Mouse (Mus musculus) myocyte (in vitro differentiated cells): ENCODE measurements at regions not wholly inside any gene's neighbourhood (a gene's known extent, or its start where the extent isn't known, plus 50 kb on each side); places are given as distances from the start of the nearest gene placed in this dataset.

Experiments used
- H3K27me3 ChIP-seq: one replicate; pipeline ENCODE4 v1.6.1; 2011; ENCODE audit not compliant: control insufficient read depth, insufficient read depth, insufficient read length
- H3K36me3 ChIP-seq: one replicate; pipeline ENCODE4 v1.6.1; 2011; ENCODE audit not compliant: control insufficient read depth, insufficient read depth
- H3K4me2 ChIP-seq: one replicate; pipeline ENCODE4 v1.6.1; 2011; ENCODE audit warnings: low read depth, control low read depth
- H3K4me3 ChIP-seq: one replicate; pipeline ENCODE4 v1.5.1; 2011; ENCODE audit warnings: mild to moderate bottlenecking, control low read depth, moderate library complexity
- H3K79me2 ChIP-seq: one replicate; pipeline ENCODE4 v1.6.1; 2011; ENCODE audit not compliant: control insufficient read depth, insufficient read depth
- H3ac ChIP-seq: one replicate; pipeline ENCODE4 v1.6.1; 2011; ENCODE audit not compliant: control insufficient read depth, insufficient read length
- CEBPB ChIP-seq: IDR thresholded peaks from 2 replicates; pipeline ENCODE4 v1.6.1; 2011; ENCODE audit warnings: mild to moderate bottlenecking, moderate library complexity; ENCODE audit not compliant: poor library complexity, insufficient read depth, severe bottlenecking
- E2F4 ChIP-seq: IDR thresholded peaks from one replicate; pipeline ENCODE4 v1.6.1; 2011; ENCODE audit warnings: mild to moderate bottlenecking, control low read depth, moderate library complexity; ENCODE audit not compliant: insufficient read depth
- MAX ChIP-seq: IDR thresholded peaks from one replicate; pipeline ENCODE4 v1.6.1; 2011; ENCODE audit warnings: low read depth, mild to moderate bottlenecking, control low read depth
- MYOD1 ChIP-seq, 3 experiments: IDR thresholded peaks; one replicate each; pipeline ENCODE4 v1.6.1; 2011; ENCODE audit warnings: control low read depth in 2 of 3, low read depth in 2 of 3, mild to moderate bottlenecking in 2 of 3, moderate library complexity in 1 of 3; ENCODE audit not compliant: insufficient read length in 2 of 3, control insufficient read depth in 1 of 3
- MYOG ChIP-seq, 3 experiments: IDR thresholded peaks; one replicate each; pipeline ENCODE4 v1.6.1; 2011; ENCODE audit warnings: control low read depth in 2 of 3, low read depth in 2 of 3, mild to moderate bottlenecking in 2 of 3; ENCODE audit not compliant: insufficient read length in 2 of 3, control insufficient read depth in 1 of 3, insufficient read depth in 1 of 3
- POLR2A ChIP-seq: IDR thresholded peaks from one replicate; pipeline ENCODE4 v1.6.1; 2011; ENCODE audit warnings: low read depth, mild to moderate bottlenecking, control low read depth, moderate library complexity; ENCODE audit not compliant: insufficient read length
- POLR2AphosphoS2 ChIP-seq: IDR thresholded peaks from one replicate; pipeline ENCODE4 v1.6.1; 2011; ENCODE audit warnings: low read depth, control low read depth; ENCODE audit not compliant: insufficient read length
- REST ChIP-seq: IDR thresholded peaks from one replicate; pipeline ENCODE4 v1.6.1; 2011; ENCODE audit warnings: mild to moderate bottlenecking, control low read depth, moderate library complexity; ENCODE audit not compliant: insufficient read depth, insufficient read length
- SRF ChIP-seq: IDR thresholded peaks from one replicate; pipeline ENCODE4 v1.6.1; 2011; ENCODE audit warnings: low read depth; ENCODE audit not compliant: control insufficient read depth, insufficient read length
- TCF12 ChIP-seq: IDR thresholded peaks from one replicate; pipeline ENCODE4 v1.6.1; 2011; ENCODE audit warnings: mild to moderate bottlenecking, control low read depth; ENCODE audit not compliant: poor library complexity, insufficient read depth, severe bottlenecking
- TCF3 ChIP-seq: IDR thresholded peaks from one replicate; pipeline ENCODE4 v1.6.1; 2011; ENCODE audit warnings: low read depth, control low read depth; ENCODE audit not compliant: insufficient read length
- USF1 ChIP-seq: IDR thresholded peaks from one replicate; pipeline ENCODE4 v1.6.1; 2011; ENCODE audit warnings: low read depth, mild to moderate bottlenecking, control low read depth, moderate library complexity

GRCm38 (mm10) chr2:75287900-75288299 lies 371.2 kb upstream of the Hnrnpa3 start:
- Histone ChIP-seq H3K4me3 (no peak overlapping the region), H3K79me2 (no peaks in the 10 kb centered on the region), H3K36me3 (no peaks in the 10 kb centered on the region), H3ac (no peak overlapping the region), H3K4me2 (no peak overlapping the region), H3K27me3 (no peaks in the 10 kb centered on the region)
- no peak for TF ChIP-seq CEBPB
- TF ChIP-seq TCF3, result no peak
- no peak for TF ChIP-seq POLR2A
- no peak for TF ChIP-seq REST
- no peak for TF ChIP-seq TCF12

DNA sequence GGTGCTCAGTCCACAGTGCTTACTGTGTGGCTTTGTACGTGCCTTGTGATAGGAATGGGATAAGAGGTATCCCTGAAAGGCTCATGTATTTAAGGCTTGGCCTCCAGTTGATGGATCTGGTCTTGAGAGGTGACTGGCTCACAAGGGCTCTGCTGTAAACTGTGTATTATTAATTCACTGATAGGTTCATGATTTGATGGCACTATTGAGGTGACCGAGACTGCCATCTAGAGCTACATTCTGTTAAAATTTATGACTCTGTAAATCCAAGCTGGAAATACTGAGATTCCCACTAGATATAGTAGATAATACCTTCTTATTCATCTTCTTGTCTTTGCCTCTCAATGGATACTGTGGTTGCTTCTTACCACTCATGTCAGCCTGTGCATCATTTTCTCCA lies 367.4 kb upstream of the Hnrnpa3 start:
- TF ChIP-seq REST (no peak), MYOG (IDR thresholded peaks at IDR 0.05; ENCODE audit: control insufficient read depth in 1 of 3, insufficient read depth in 1 of 3, insufficient read length in 2 of 3, low read depth in 2 of 3) (no peak), MAX (no peak)
- H3K36me3 ChIP-seq, result no peaks in the 10 kb centered on the region
- H3K4me2 ChIP-seq, result no peak overlapping the region
- no peaks in the 10 kb centered on the region for H3K79me2 ChIP-seq
- no peak overlapping the region for H3K4me3 ChIP-seq
- H3ac ChIP-seq, result no peak overlapping the region
- no peaks in the 10 kb centered on the region for H3K27me3 ChIP-seq

GRCm38 (mm10) chr2:75306821-75307220 lies 352.2 kb upstream of the Hnrnpa3 start:
- Histone ChIP-seq H3ac (no peak overlapping the region), H3K4me2 (no peak overlapping the region), H3K36me3 (no peaks in the 10 kb centered on the region), H3K79me2 (no peaks in the 10 kb centered on the region), H3K27me3 (no peaks in the 10 kb centered on the region), H3K4me3 (no peak overlapping the region)
- TF ChIP-seq CEBPB (no peak), MAX (no peak), MYOG (IDR thresholded peaks at IDR 0.05; ENCODE audit: control insufficient read depth in 1 of 3, insufficient read depth in 1 of 3, insufficient read length in 2 of 3, low read depth in 2 of 3) (no peak)

DNA sequence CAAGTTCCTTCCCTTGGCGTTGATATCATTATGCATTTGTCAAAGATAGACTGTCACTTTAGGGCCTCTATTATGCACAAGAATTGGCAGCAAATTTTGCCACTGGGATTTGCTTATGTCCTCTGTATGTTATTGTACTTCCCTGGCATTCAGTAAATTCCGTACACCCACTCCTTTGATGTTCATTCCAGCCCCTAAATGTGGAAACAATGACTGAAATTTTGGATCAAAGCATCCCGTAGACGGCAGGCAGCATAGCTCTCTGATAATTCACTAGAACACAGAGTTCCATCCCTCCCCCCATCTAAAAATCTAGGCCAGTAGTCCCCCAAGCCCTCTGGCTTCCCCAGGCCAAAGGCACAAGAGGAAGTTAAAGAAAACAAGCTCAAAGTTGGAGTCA lies 347.9 kb upstream of the Hnrnpa3 start:
- Histone ChIP-seq H3ac (no peak overlapping the region), H3K36me3 (no peaks in the 10 kb centered on the region), H3K27me3 (peaks cover 11% of the 10 kb centered on the region), H3K4me3 (no peak overlapping the region), H3K79me2 (no peaks in the 10 kb centered on the region), H3K4me2 (no peak overlapping the region)
- no peak for TF ChIP-seq MAX
- TF ChIP-seq CEBPB, result no peak
- TF ChIP-seq REST, result no peak
- TF ChIP-seq USF1, result no peak
- TF ChIP-seq POLR2A, result no peak
- TF ChIP-seq TCF12, result no peak
- no peak for TF ChIP-seq MYOG (IDR thresholded peaks at IDR 0.05; ENCODE audit: control insufficient read depth in 1 of 3, insufficient read depth in 1 of 3, insufficient read length in 2 of 3, low read depth in 2 of 3)
- TF ChIP-seq TCF3, result no peak
- TF ChIP-seq SRF, result no peak
- TF ChIP-seq E2F4, result no peak
- no peak for TF ChIP-seq POLR2AphosphoS2
- TF ChIP-seq MYOD1 (IDR thresholded peaks at IDR 0.05; ENCODE audit: control insufficient read depth in 1 of 3, insufficient read length in 2 of 3, low read depth in 2 of 3), result no peak

DNA sequence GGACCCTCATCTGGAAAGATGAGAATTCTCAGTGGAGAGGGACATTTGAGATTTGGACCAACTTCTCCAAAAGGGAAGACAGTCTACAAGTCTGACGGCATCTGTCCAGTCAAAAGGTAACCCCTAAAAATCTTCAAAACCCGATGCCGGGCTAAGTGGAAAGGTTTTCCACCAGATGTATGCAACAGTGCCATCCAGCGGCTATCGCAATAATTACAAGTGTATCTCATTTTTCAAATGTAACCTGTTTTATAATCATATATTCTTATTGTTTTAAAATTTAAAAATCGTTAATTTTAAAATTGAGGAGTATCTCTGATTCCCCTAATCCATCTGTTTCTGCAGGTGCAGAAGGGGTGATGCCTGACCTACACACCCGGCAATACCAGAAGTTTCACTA lies 346.8 kb upstream of the Hnrnpa3 start:
- H3K4me3 ChIP-seq, result no peak overlapping the region
- peaks cover 21% of the 10 kb centered on the region for H3K27me3 ChIP-seq
- TF ChIP-seq MYOG (IDR thresholded peaks at IDR 0.05; ENCODE audit: control insufficient read depth in 1 of 3, insufficient read depth in 1 of 3, insufficient read length in 2 of 3, low read depth in 2 of 3) (no peak), CEBPB (no peak), TCF12 (no peak), POLR2A (no peak), MAX (no peak), POLR2AphosphoS2 (no peak), E2F4 (no peak), MYOD1 (IDR thresholded peaks at IDR 0.05; ENCODE audit: control insufficient read depth in 1 of 3, insufficient read length in 2 of 3, low read depth in 2 of 3) (no peak), SRF (no peak), TCF3 (no peak), USF1 (no peak), REST (no peak)
- no peak overlapping the region for H3K4me2 ChIP-seq
- H3ac ChIP-seq, result no peak overlapping the region
- no peaks in the 10 kb centered on the region for H3K36me3 ChIP-seq
- H3K79me2 ChIP-seq, result no peaks in the 10 kb centered on the region
